Comparison of ENCODE assay signal across 31 mouse cellular contexts in genomic region chr13:41123666-41124225, GRCm38 (mm10). TPM values are rescaled to one million over a fixed set of nuclear protein-coding genes. Genes with fewer than 3 reads are reported as not detected.
"Had no signal": no experiment of that assay in that cellular context is flagged by ENCODE, and none has a peak within 500 bp of the region (broad histone marks: within the 10 kb centered on the region; RNA-seq: fewer than 3 reads in every experiment).

No protein-coding gene starts in this region.

- H3K4me2 ChIP-seq: kidney, embryonic 15.5 days; liver, embryonic 13.5 days; midbrain, embryonic 11.5 days; neural tube, embryonic 12.5 days; neural tube, embryonic 15.5 days had no signal

- DNase-seq: kidney, postnatal 10 days; kidney, postnatal 36 days; layer of hippocampus, postnatal 36 days; liver, embryonic 13.5 days; lung, adult 2 months; lung, postnatal 14 days; lung, postnatal 4 days; right cerebral cortex, adult 18-20 months; right cerebral cortex, postnatal 14 days; right cerebral cortex, postnatal 4 days; thymus, adult 2 months; thymus, postnatal 14 days; thymus, postnatal 4 days had no signal

- H3K36me3 ChIP-seq: kidney, embryonic 15.5 days; liver, embryonic 13.5 days; neural tube, embryonic 12.5 days; neural tube, embryonic 15.5 days had no signal

- H3K9ac ChIP-seq: kidney, embryonic 15.5 days; liver, embryonic 13.5 days; neural tube, embryonic 12.5 days; neural tube, embryonic 15.5 days had no signal

- H3K4me3 ChIP-seq: kidney, embryonic 15.5 days; left cerebral cortex, adult 2 months; liver, embryonic 13.5 days; neural tube, embryonic 12.5 days; neural tube, embryonic 15.5 days had no signal

- H3K27me3 ChIP-seq: kidney, embryonic 15.5 days; liver, embryonic 13.5 days; neural tube, embryonic 12.5 days; neural tube, embryonic 15.5 days had no signal

- H3K9me3 ChIP-seq: kidney, embryonic 15.5 days; liver, embryonic 13.5 days; neural tube, embryonic 12.5 days; neural tube, embryonic 15.5 days had no signal

- H3K27ac ChIP-seq: kidney, embryonic 15.5 days; left cerebral cortex, adult 2 months; liver, embryonic 13.5 days; neural tube, embryonic 12.5 days; neural tube, embryonic 15.5 days; stomach, postnatal 0 days had no signal

- H3K4me1 ChIP-seq: kidney, embryonic 15.5 days; liver, embryonic 13.5 days; neural tube, embryonic 12.5 days; neural tube, embryonic 15.5 days had no signal

RNA-seq across cellular contexts. Expression of gene Sycp2l, which starts 9.6 kb away (rescaled TPM):
- total RNA-seq: layer of hippocampus, postnatal 36 days; left cerebral cortex, adult 2 months; liver, adult 2 months; megakaryocyte progenitor cell, adult 5-6 weeks; megakaryocyte-erythroid progenitor cell, adult 5-6 weeks had no signal
- polyA plus RNA-seq: kidney, embryonic 15.5 days; limb, embryonic 11.5 days; limb, embryonic 14.5 days; liver, adult 2 months; liver, embryonic 13.5 days; liver, embryonic 16.5 days; lung, adult 2 months; lung, embryonic 16.5 days; midbrain, embryonic 11.5 days; neural tube, embryonic 12.5 days; neural tube, embryonic 15.5 days had no signal

RNA-seq across cellular contexts. Expression of gene Gcm2, which starts 12.9 kb away (rescaled TPM):
- total RNA-seq: layer of hippocampus, adult 8-10 months; layer of hippocampus, postnatal 10 days; layer of hippocampus, postnatal 36 days; left cerebral cortex, adult 2 months; left cerebral cortex, postnatal 10 days; left cerebral cortex, postnatal 36 days; liver, adult 2 months; megakaryocyte progenitor cell, adult 5-6 weeks; megakaryocyte-erythroid progenitor cell, adult 5-6 weeks had no signal
- polyA plus RNA-seq: kidney, embryonic 15.5 days; limb, embryonic 11.5 days; limb, embryonic 14.5 days; liver, adult 2 months; liver, embryonic 13.5 days; liver, embryonic 16.5 days; lung, embryonic 16.5 days; midbrain, embryonic 11.5 days; neural tube, embryonic 12.5 days; neural tube, embryonic 15.5 days; stomach, embryonic 14.5 days; stomach, postnatal 0 days had no signal

RNA-seq across cellular contexts. Expression of gene Mak, which starts 44.2 kb away (rescaled TPM):
- total RNA-seq: megakaryocyte-erythroid progenitor cell, adult 5-6 weeks had no signal
- polyA plus RNA-seq: liver, adult 2 months had no signal
